ENCODE assay signal across 7 mouse cellular contexts in the genomic region with DNA sequence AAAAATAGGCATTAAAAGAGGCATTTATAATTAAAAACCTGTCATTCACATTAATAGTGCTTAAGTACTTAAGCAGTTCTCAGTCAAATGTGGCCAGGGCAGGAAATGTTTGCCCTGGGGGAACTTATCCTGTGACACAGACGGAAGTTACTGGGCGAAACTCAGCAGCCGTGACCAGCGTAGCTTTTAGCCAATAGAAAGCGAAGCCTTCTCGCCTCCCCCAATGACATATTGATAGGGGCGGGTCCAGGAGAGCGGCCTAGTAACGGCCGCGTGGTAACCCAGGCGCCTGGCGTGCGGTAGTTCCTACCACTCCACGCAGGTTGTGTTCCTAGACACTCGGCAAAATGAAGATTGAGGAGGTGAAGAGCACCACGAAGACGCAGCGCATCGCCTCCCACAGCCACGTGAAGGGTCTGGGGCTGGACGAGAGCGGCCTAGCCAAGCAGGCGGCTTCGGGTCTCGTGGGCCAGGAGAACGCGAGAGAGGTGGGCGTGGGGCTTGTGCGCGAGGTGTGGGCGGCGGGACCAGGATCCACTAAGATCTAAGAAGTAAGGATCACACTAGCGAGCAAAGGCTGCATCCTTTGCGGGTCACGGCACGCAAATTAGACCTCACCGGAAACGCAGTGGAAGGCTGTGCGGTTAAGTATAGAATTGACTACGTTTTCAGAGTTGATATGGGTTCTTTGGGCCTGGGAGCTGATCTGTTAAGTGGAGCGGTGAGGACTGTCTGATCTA. TPM values are rescaled to one million over a fixed set of nuclear protein-coding genes. Genes with fewer than 3 reads are reported as not detected.
DNase-seq lines count a peak whose midpoint lies in the region; ATAC-seq lines count a peak whose summit lies in the region.

Gene Ruvbl1 (plus strand): TSS at position 229 of the 740 bp plus-strand sequence.

- H3K4me3 ChIP-seq in intestine, embryonic 16.5 days (ENCODE audit: low read length): peak within 1 kb of the TSS; percentile 68
- H3K4me3 ChIP-seq in midbrain, embryonic 11.5 days (ENCODE audit: low read depth, low read length): peak within 1 kb of the TSS; percentile 78

- peak; percentile 100 for ATAC-seq in intestine, embryonic 16.5 days
- peak; percentile 100 for ATAC-seq in midbrain, embryonic 11.5 days (ENCODE audit: low FRiP score)

- H3K4me2 ChIP-seq in intestine, embryonic 16.5 days (ENCODE audit: low read depth, low read length): peak within 1 kb of the TSS; percentile 72
- H3K4me2 ChIP-seq in midbrain, embryonic 11.5 days: peak within 1 kb of the TSS; percentile 85

- H3K9ac ChIP-seq in intestine, embryonic 16.5 days (ENCODE audit: low read depth, low read length): peak within 1 kb of the TSS; percentile 77
- H3K9ac ChIP-seq in midbrain, embryonic 11.5 days (ENCODE audit: low read length): peak within 1 kb of the TSS; percentile 81

- H3K27ac ChIP-seq in intestine, embryonic 16.5 days (ENCODE audit: low read length): no peak within 1 kb of the TSS
- H3K27ac ChIP-seq in midbrain, embryonic 11.5 days (ENCODE audit: low read depth, low read length): no peak within 1 kb of the TSS

- peak; percentile 89 for DNase-seq in adrenal gland, adult 8-10 months
- peak; percentile 88 for DNase-seq in embryo, embryonic 9.5 days (ENCODE audit: extremely low spot score)
- DNase-seq in gastrocnemius, postnatal 4 days (ENCODE audit: low spot score in 2 of 2): peak; percentile 79 to 89
- DNase-seq in left cerebral cortex, postnatal 36 days (ENCODE audit: low spot score in 2 of 2): peak; percentile 90
- DNase-seq in midbrain, embryonic 11.5 days (ENCODE audit: low spot score, missing footprints): peak; percentile 98
- DNase-seq in skeletal muscle tissue, adult 2 months (ENCODE audit: low read depth, low spot score): peak; percentile 91

- intact Hi-C loops in left cerebral cortex, postnatal 36 days (cut with DNase I): loop anchor here (1.0 kb wide), 1 partner anchor 19 kb away; the partner anchor contains the start of gene Eefsec

- no peaks in the 10 kb centered on the region for H3K27me3 ChIP-seq in intestine, embryonic 16.5 days (replicated peaks; ENCODE audit: control insufficient read depth, insufficient read depth, low read length)
- H3K27me3 ChIP-seq in midbrain, embryonic 11.5 days (ENCODE audit: control insufficient read depth, insufficient read depth, low read length): no peaks in the 10 kb centered on the region

- H3K36me3 ChIP-seq in intestine, embryonic 16.5 days (ENCODE audit: control insufficient read depth, insufficient read depth, low read length): peaks cover 2% of the 10 kb centered on the region; the same call in 1 of the 2 replicates
- H3K36me3 ChIP-seq in midbrain, embryonic 11.5 days (ENCODE audit: control insufficient read depth, insufficient read depth, low read length): 0 out of 2 replicates have a peak, but pooled peaks cover 6% of the 10 kb centered on the region

- WGBS in intestine, embryonic 16.5 days: under 1% methylated on average over 42 of the region's 42 CpGs
- under 1% methylated on average over 39 of the region's 42 CpGs for WGBS in midbrain, embryonic 11.5 days

- H3K9me3 ChIP-seq in intestine, embryonic 16.5 days (ENCODE audit: control insufficient read depth, low read length): no peaks in the 10 kb centered on the region
- no peaks in the 10 kb centered on the region for H3K9me3 ChIP-seq in midbrain, embryonic 11.5 days (ENCODE audit: control insufficient read depth, low read length)

- H3K4me1 ChIP-seq in intestine, embryonic 16.5 days (ENCODE audit: control insufficient read depth, insufficient read depth, low read length): peaks cover 9% of the 10 kb centered on the region
- peaks cover 9% of the 10 kb centered on the region for H3K4me1 ChIP-seq in midbrain, embryonic 11.5 days (ENCODE audit: control insufficient read depth, insufficient read depth, low read length)

RNA-seq across cellular contexts. Expression of gene Ruvbl1, which starts in this region (rescaled TPM):
- total RNA-seq in adrenal gland, adult 8-10 months (2022): 10 to 100 TPM; 32.4 to 39.5 (median 35.0) TPM
- total RNA-seq in gastrocnemius, postnatal 4 days (2021): 10 to 100 TPM; 35.0 to 36.0 TPM
- 112 and 125 TPM in 2 replicates for polyA plus RNA-seq in intestine, embryonic 16.5 days (2015; fragmentation: Nextera tagmentation; extraction: Ambion mirVana)
- 10 to 100 TPM; 38.2 to 41.4 TPM for total RNA-seq in left cerebral cortex, postnatal 36 days (2021)
- polyA plus RNA-seq in midbrain, embryonic 11.5 days (2014; fragmentation: Nextera tagmentation; extraction: Ambion mirVana): 164 and 165 TPM in 2 replicates
